Mouse (Mus musculus): ENCODE data around the gene Fkbp2. TPM values are rescaled to one million over a fixed set of nuclear protein-coding genes. Genes with fewer than 3 reads are reported as not detected.

Gene Fkbp2
- polyA plus RNA-seq, 1 experiment from 2014 or later = 128 TPM

DNA sequence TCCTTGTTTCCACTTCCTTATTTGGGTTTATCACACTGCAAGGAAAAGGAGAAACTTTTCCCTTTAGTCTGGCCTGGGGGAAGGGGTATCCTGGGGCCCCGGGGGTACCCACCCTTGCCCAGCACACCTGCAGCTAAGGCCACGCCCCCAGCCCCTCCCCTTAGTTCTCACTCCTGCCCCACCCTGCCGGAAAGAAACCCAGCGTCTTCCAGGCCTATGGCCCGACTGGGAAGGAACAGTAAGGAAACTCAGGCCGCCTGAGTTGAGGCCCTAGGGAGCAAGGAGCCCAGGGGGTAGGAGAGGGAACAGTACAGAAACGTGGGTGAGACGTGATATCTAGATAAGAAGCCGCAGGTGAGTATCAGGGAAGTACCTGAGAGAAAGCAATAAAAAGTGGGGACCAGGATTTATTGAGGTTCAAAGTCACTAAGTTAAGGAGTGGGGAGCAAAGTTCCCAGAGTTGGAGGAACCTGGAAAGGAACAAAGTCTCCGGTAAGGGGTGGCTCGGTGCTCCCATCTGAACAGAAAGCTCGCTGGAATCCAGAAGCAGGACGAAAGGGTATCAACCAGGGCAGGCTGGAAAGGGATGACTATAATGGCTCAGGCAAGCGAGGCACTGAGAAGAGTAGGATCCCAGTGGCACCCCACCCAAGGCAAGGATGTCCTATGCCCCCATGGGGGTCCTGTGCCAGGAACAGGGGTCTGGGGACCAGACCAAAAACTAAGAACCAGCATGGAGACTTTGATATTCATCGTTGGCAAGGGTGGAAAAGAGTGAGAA, 11.6 kb downstream of the Fkbp2 start:
- H3K4me2 ChIP-seq (ENCODE audit: low read length) = peak overlapping the region; percentile 67
- peak overlapping the region; percentile 58 for H3K4me3 ChIP-seq (replicated peaks; ENCODE audit: low read depth, low read length)
- H3K4me1 ChIP-seq (replicated peaks; ENCODE audit: insufficient read depth, low read length) = peaks cover 26% of the 10 kb centered on the region
- peaks cover 22% of the 10 kb centered on the region for H3K36me3 ChIP-seq (ENCODE audit: insufficient read depth, low read length)
- H3K9me3 ChIP-seq (replicated peaks; ENCODE audit: low read length) = no peaks in the 10 kb centered on the region
- whole genome bisulfite sequencing = 5% methylated on average over 15 of the region's 15 CpGs
- H3K27me3 ChIP-seq (ENCODE audit: insufficient read depth, low read length) = no peaks in the 10 kb centered on the region
- peak; percentile 35 for DNase-seq (ENCODE audit: low spot score)
- peak overlapping the region; percentile 65; the same call in 1 of the 2 replicates for H3K27ac ChIP-seq
- peak; percentile 23 for ATAC-seq (replicated peaks; ENCODE audit: low FRiP score, low read depth)
- H3K9ac ChIP-seq (ENCODE audit: low read depth, low read length) = peak overlapping the region; percentile 79
- no peak for TF ChIP-seq CTCF (IDR thresholded peaks at IDR 0.05; ENCODE audit: low read depth)

DNA sequence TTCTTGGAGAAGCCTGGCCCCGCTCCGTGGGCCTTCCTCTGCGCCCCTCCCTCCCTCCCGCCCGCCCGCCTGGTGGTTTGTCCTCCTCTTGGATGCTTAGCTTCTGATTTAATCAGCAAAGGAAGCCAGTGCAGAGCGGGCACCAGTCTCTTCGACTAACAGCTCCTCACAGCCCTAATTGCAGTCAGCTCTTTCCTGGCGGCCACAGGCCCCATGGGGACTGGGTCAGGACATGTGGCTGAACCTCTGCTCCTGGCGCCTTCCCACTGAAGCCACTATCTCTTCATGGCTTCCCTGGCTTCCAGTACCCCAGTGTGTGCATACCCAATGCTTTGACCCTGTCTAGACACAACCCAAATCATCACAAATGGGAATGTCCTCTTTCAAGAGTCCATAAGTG, 23.8 kb downstream of the Fkbp2 start:
- 82% methylated on average over 10 of the region's 10 CpGs for WGBS
- Histone ChIP-seq H3K4me3 (replicated peaks; ENCODE audit: low read depth, low read length) (no peak overlapping the region), H3K9ac (ENCODE audit: low read depth, low read length) (no peak overlapping the region), H3K27me3 (ENCODE audit: insufficient read depth, low read length) (no peaks in the 10 kb centered on the region), H3K9me3 (replicated peaks; ENCODE audit: low read length) (no peaks in the 10 kb centered on the region), H3K27ac (no peak overlapping the region), H3K4me2 (ENCODE audit: low read length) (no peak overlapping the region), H3K36me3 (ENCODE audit: insufficient read depth, low read length) (peaks cover 58% of the 10 kb centered on the region), H3K4me1 (replicated peaks; ENCODE audit: insufficient read depth, low read length) (peaks cover 8% of the 10 kb centered on the region; the same call in 1 of the 2 replicates)
- ATAC-seq (replicated peaks; ENCODE audit: low FRiP score, low read depth) = no peak
- no peak for DNase-seq (ENCODE audit: low spot score)
- TF ChIP-seq CTCF (IDR thresholded peaks at IDR 0.05; ENCODE audit: low read depth) = no peak

DNA sequence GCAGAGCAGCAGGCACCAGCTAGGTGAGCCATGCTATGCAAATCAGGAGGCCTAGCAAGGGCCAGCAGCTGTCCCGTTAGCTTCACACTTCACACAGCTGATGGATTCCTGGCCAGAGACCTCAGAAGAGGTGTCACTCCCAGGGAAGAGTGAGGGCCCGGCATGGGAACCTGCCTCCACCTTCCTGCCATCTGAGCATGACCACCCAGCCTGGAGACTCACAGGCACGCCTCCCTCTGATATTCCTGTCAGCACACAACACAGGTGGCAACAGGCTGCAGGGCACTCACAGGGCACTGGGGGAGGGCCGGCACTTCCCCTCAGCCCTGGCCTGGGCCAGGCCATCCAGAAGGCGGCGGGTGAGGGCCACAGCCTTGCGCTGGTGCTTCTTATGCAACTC, 24.9 kb downstream of the Fkbp2 start:
- TF ChIP-seq CTCF (IDR thresholded peaks at IDR 0.05; ENCODE audit: low read depth) = no peak
- Histone ChIP-seq H3K27me3 (ENCODE audit: insufficient read depth, low read length) (no peaks in the 10 kb centered on the region), H3K27ac (no peak overlapping the region), H3K36me3 (ENCODE audit: insufficient read depth, low read length) (peaks cover 57% of the 10 kb centered on the region), H3K4me3 (replicated peaks; ENCODE audit: low read depth, low read length) (no peak overlapping the region), H3K9ac (ENCODE audit: low read depth, low read length) (no peak overlapping the region), H3K4me2 (ENCODE audit: low read length) (no peak overlapping the region), H3K9me3 (replicated peaks; ENCODE audit: low read length) (no peaks in the 10 kb centered on the region), H3K4me1 (replicated peaks; ENCODE audit: insufficient read depth, low read length) (peaks cover 8% of the 10 kb centered on the region; the same call in 1 of the 2 replicates)
- 79% methylated on average over 7 of the region's 7 CpGs for WGBS
- ATAC-seq (replicated peaks; ENCODE audit: low FRiP score, low read depth) (no peak), DNase-seq (ENCODE audit: low spot score) (no peak)

DNA sequence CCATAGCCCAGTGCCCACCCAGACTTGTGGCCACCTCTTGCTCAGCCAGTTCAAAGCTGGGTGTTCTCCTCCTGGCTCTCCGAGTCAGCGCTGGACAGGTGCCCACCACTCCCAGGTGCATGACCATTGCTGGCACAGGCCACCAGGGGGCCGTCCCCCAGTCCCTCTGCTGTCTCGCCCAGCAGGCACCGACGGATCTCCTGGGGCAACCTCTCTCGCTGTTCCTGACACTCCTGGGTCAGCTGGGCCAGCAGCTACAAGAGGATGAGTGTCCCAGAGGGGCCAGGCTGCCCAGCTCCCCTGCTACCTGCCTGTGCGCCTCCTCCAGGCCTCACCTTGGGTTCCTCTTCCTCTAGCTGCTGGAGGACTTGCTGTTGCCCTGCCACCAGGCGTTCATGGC, 26.3 kb downstream of the Fkbp2 start:
- WGBS = 53% methylated on average over 9 of the region's 9 CpGs
- H3K4me1 ChIP-seq (replicated peaks; ENCODE audit: insufficient read depth, low read length) = peaks cover 8% of the 10 kb centered on the region; the same call in 1 of the 2 replicates
- no peak overlapping the region for H3K27ac ChIP-seq
- ATAC-seq (replicated peaks; ENCODE audit: low FRiP score, low read depth) = no peak
- peaks cover 43% of the 10 kb centered on the region for H3K36me3 ChIP-seq (ENCODE audit: insufficient read depth, low read length)
- no peaks in the 10 kb centered on the region for H3K27me3 ChIP-seq (ENCODE audit: insufficient read depth, low read length)
- peak; percentile 69 for TF ChIP-seq CTCF (IDR thresholded peaks at IDR 0.05; ENCODE audit: low read depth)
- no peak overlapping the region for H3K4me3 ChIP-seq (replicated peaks; ENCODE audit: low read depth, low read length)
- no peak overlapping the region for H3K9ac ChIP-seq (ENCODE audit: low read depth, low read length)
- no peak overlapping the region for H3K4me2 ChIP-seq (ENCODE audit: low read length)
- H3K9me3 ChIP-seq (replicated peaks; ENCODE audit: low read length) = no peaks in the 10 kb centered on the region
- no peak for DNase-seq (ENCODE audit: low spot score)

DNA sequence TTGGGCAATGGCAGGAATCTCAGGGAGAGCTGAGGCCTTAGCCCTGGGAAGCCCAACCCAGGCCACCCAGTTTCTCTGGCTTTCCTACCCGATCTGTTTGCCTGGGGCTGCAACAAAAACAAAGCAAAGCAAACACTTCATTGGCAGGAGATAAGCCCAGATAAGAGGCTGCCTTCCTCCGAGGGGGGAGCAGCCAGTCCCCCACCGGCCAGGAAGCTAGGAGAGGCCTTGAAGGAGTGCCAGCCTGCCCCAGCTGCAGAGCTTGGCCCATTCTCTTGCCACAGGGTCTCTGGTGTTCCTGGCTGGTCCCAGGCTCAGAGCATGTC, 27.6 kb downstream of the Fkbp2 start:
- TF ChIP-seq CTCF (IDR thresholded peaks at IDR 0.05; ENCODE audit: low read depth) = no peak
- no peaks in the 10 kb centered on the region for H3K27me3 ChIP-seq (ENCODE audit: insufficient read depth, low read length)
- 6% methylated on average over 3 of the region's 3 CpGs for whole genome bisulfite sequencing
- H3K27ac ChIP-seq = peak overlapping the region; percentile 96
- peaks cover 37% of the 10 kb centered on the region for H3K36me3 ChIP-seq (ENCODE audit: insufficient read depth, low read length)
- DNase-seq (ENCODE audit: low spot score) = peak; percentile 38
- ATAC-seq (replicated peaks; ENCODE audit: low FRiP score, low read depth) = no peak
- H3K4me1 ChIP-seq (replicated peaks; ENCODE audit: insufficient read depth, low read length) = peaks cover 8% of the 10 kb centered on the region; the same call in 1 of the 2 replicates
- H3K4me3 ChIP-seq (replicated peaks; ENCODE audit: low read depth, low read length) = no peak overlapping the region
- H3K9me3 ChIP-seq (replicated peaks; ENCODE audit: low read length) = no peaks in the 10 kb centered on the region
- peak overlapping the region; percentile 67 for H3K4me2 ChIP-seq (ENCODE audit: low read length)
- peak overlapping the region; percentile 67 for H3K9ac ChIP-seq (ENCODE audit: low read depth, low read length)

- TF ChIP-seq CTCF (IDR thresholded peaks at IDR 0.05; ENCODE audit: low read depth) = no peak
- no peaks in the 10 kb centered on the region for H3K9me3 ChIP-seq (replicated peaks; ENCODE audit: low read length)
- peaks cover 8% of the 10 kb centered on the region; the same call in 1 of the 2 replicates for H3K4me1 ChIP-seq (replicated peaks; ENCODE audit: insufficient read depth, low read length)
- H3K9ac ChIP-seq (ENCODE audit: low read depth, low read length) = peak overlapping the region; percentile 67
- H3K4me2 ChIP-seq (ENCODE audit: low read length) = peak overlapping the region; percentile 67
- H3K27me3 ChIP-seq (ENCODE audit: insufficient read depth, low read length) = no peaks in the 10 kb centered on the region
- DNase-seq (ENCODE audit: low spot score) (peak; percentile 81), ATAC-seq (replicated peaks; ENCODE audit: low FRiP score, low read depth) (peak; percentile 64)
- H3K27ac ChIP-seq = peak overlapping the region; percentile 96
- peak overlapping the region; percentile 58 for H3K4me3 ChIP-seq (replicated peaks; ENCODE audit: low read depth, low read length)
- H3K36me3 ChIP-seq (ENCODE audit: insufficient read depth, low read length) = peaks cover 32% of the 10 kb centered on the region
- 1% methylated on average over 31 of the region's 31 CpGs for WGBS
Measured at GRCm38 (mm10) chr19:6951994-6952711, 28.1 kb downstream of the Fkbp2 start.
